Mouse (Mus musculus) lung, postnatal 10 days (tissue): ENCODE results near the gene Zfp174.
A peak's percentile ranks its signal among the peaks of the same experiment; 100 is the strongest.
"Not testable (repeated sequence)": the region's sequence is repeated elsewhere in the genome, so short reads cannot be mapped to it uniquely, and the experiment has no call there.

Source experiments
- DNase-seq: peaks from one replicate; pipeline ENCODE4 v3.0.0; 2021

Gene Zfp174

GRCm38 (mm10) chr16:3846711-3847518 lies at the start of gene Zfp174:
Gene Zfp174, plus strand, starts transcription at chr16:3847268.
- peak; percentile 97 for DNase-seq

- DNase-seq: no peak
Measured at GRCm38 (mm10) chr16:3808176-3808575, 38.9 kb upstream of the Zfp174 start.

- not testable (repeated sequence) for DNase-seq
Measured at GRCm38 (mm10) chr16:3814667-3815066, 32.4 kb upstream of the Zfp174 start.

GRCm38 (mm10) chr16:3820202-3820601 lies 26.9 kb upstream of the Zfp174 start:
- no peak for DNase-seq

- DNase-seq: no peak
Measured at GRCm38 (mm10) chr16:3828021-3828420, 19.0 kb upstream of the Zfp174 start.

- DNase-seq: no peak
Measured at GRCm38 (mm10) chr16:3829727-3830126, 17.3 kb upstream of the Zfp174 start.

GRCm38 (mm10) chr16:3830588-3831109 lies 16.4 kb upstream of the Zfp174 start, which contains the start of gene Olfr15:
Gene Olfr15, plus strand, starts transcription at chr16:3830878.
- no peak for DNase-seq

GRCm38 (mm10) chr16:3835461-3835860 lies 11.6 kb upstream of the Zfp174 start:
- no peak for DNase-seq

- DNase-seq: peak; percentile 43
Measured at GRCm38 (mm10) chr16:3839157-3839885, 7.7 kb upstream of the Zfp174 start.

- DNase-seq: no peak
Measured at GRCm38 (mm10) chr16:3842989-3843388, 4.1 kb upstream of the Zfp174 start.

- no peak for DNase-seq
Measured at GRCm38 (mm10) chr16:3843796-3844195, 3.3 kb upstream of the Zfp174 start.

- no peak for DNase-seq
Measured at GRCm38 (mm10) chr16:3847871-3848270, 803 bp downstream of the Zfp174 start.

GRCm38 (mm10) chr16:3848416-3848815 lies 1.3 kb downstream of the Zfp174 start:
- no peak for DNase-seq

- not testable (repeated sequence) for DNase-seq
Measured at GRCm38 (mm10) chr16:3851301-3851700, 4.2 kb downstream of the Zfp174 start.

- no peak for DNase-seq
Measured at GRCm38 (mm10) chr16:3852586-3852985, 5.5 kb downstream of the Zfp174 start.

- DNase-seq: no peak
Measured at GRCm38 (mm10) chr16:3854437-3855182, 7.5 kb downstream of the Zfp174 start.

GRCm38 (mm10) chr16:3855776-3856175 lies 8.7 kb downstream of the Zfp174 start:
- no peak for DNase-seq

GRCm38 (mm10) chr16:3859254-3859653 lies 12.2 kb downstream of the Zfp174 start:
- DNase-seq: no peak

- no peak for DNase-seq
Measured at GRCm38 (mm10) chr16:3871815-3872214, 24.7 kb downstream of the Zfp174 start.

GRCm38 (mm10) chr16:3872216-3873047 lies 25.4 kb downstream of the Zfp174 start, which contains the start of gene Naa60:
Gene Naa60, plus strand, starts transcription at chr16:3872375.
- DNase-seq: peak; percentile 96

- DNase-seq: no peak
Measured at GRCm38 (mm10) chr16:3876346-3876745, 29.3 kb downstream of the Zfp174 start.
